17 mouse cellular contexts compared by ENCODE assay signal in genomic region chr7:25214172-25214571, GRCm38 (mm10).
"Had no signal": no experiment of that assay in that cellular context is flagged by ENCODE, and none has a peak within 500 bp of the region (broad histone marks: within the 10 kb centered on the region; RNA-seq: fewer than 3 reads in every experiment).

No protein-coding gene starts in this region.

- H3K27me3 ChIP-seq: limb, embryonic 13.5 days; midbrain, embryonic 12.5 days; midbrain, embryonic 15.5 days; neural tube, embryonic 12.5 days; neural tube, embryonic 15.5 days had no signal

- H3K9ac ChIP-seq: limb, embryonic 13.5 days; midbrain, embryonic 12.5 days; midbrain, embryonic 15.5 days; neural tube, embryonic 12.5 days; neural tube, embryonic 15.5 days had no signal

- ATAC-seq: intestine, embryonic 16.5 days; midbrain, embryonic 15.5 days had no signal

- DNase-seq: kidney, adult 18-20 months; kidney, adult 9 months; kidney, postnatal 14 days; kidney, postnatal 4 days; lung, adult 2 months; lung, postnatal 14 days; lung, postnatal 4 days; right cerebral cortex, adult 18-20 months; right cerebral cortex, postnatal 25 days; thymus, postnatal 36 days had no signal

- H3K4me3 ChIP-seq: limb, embryonic 10.5 days; limb, embryonic 13.5 days; midbrain, embryonic 12.5 days; midbrain, embryonic 15.5 days; neural tube, embryonic 12.5 days; neural tube, embryonic 15.5 days had no signal

- H3K27ac ChIP-seq: limb, embryonic 10.5 days; limb, embryonic 13.5 days; midbrain, embryonic 12.5 days; midbrain, embryonic 15.5 days; neural tube, embryonic 12.5 days; neural tube, embryonic 15.5 days had no signal

- H3K4me2 ChIP-seq: limb, embryonic 13.5 days; midbrain, embryonic 12.5 days; midbrain, embryonic 15.5 days; neural tube, embryonic 12.5 days; neural tube, embryonic 15.5 days had no signal

- H3K9me3 ChIP-seq: limb, embryonic 10.5 days; limb, embryonic 13.5 days; midbrain, embryonic 12.5 days; midbrain, embryonic 15.5 days; neural tube, embryonic 12.5 days; neural tube, embryonic 15.5 days had no signal
